Mouse (Mus musculus) kidney, adult 8-10 months (tissue): ENCODE results near the gene Cisd3.
"Not testable (repeated sequence)": the region's sequence is repeated elsewhere in the genome, so short reads cannot be mapped to it uniquely, and the experiment has no call there.

Source experiments
- DNase-seq, 2 experiments: peaks; one replicate each; pipeline ENCODE4 v3.0.0; 2022

Gene Cisd3

GRCm38 (mm10) chr11:97685613-97686321 lies at the start of gene Cisd3:
Gene Cisd3 (plus strand): TSS chr11:97685826.
- DNase-seq: peak; percentile 97 to 98

- DNase-seq: no peak
Observed at GRCm38 (mm10) chr11:97641668-97642067, 44.0 kb upstream of the Cisd3 start.

GRCm38 (mm10) chr11:97642746-97643145 lies 42.9 kb upstream of the Cisd3 start:
- DNase-seq: no peak

GRCm38 (mm10) chr11:97643380-97644055 lies 42.1 kb upstream of the Cisd3 start:
- no peak for DNase-seq

GRCm38 (mm10) chr11:97644834-97645233 lies 40.8 kb upstream of the Cisd3 start:
- peak; percentile 63 to 85 for DNase-seq

GRCm38 (mm10) chr11:97648541-97648940 lies 37.1 kb upstream of the Cisd3 start:
- DNase-seq: not testable (repeated sequence)

- no peak for DNase-seq
Observed at GRCm38 (mm10) chr11:97650341-97650740, 35.3 kb upstream of the Cisd3 start.

- DNase-seq: not testable (repeated sequence)
Observed at GRCm38 (mm10) chr11:97653376-97653775, 32.2 kb upstream of the Cisd3 start.

- no peak for DNase-seq
Observed at GRCm38 (mm10) chr11:97654210-97654609, 31.4 kb upstream of the Cisd3 start.

GRCm38 (mm10) chr11:97656269-97656971 lies 29.2 kb upstream of the Cisd3 start:
- no peak for DNase-seq

GRCm38 (mm10) chr11:97657184-97657945 lies 28.3 kb upstream of the Cisd3 start:
- DNase-seq: no peak

- not testable (repeated sequence) for DNase-seq
Observed at GRCm38 (mm10) chr11:97657967-97658366, 27.7 kb upstream of the Cisd3 start.

- DNase-seq: no peak
Observed at GRCm38 (mm10) chr11:97658751-97659266, 26.8 kb upstream of the Cisd3 start.

GRCm38 (mm10) chr11:97659267-97659989 lies 26.2 kb upstream of the Cisd3 start:
- no peak for DNase-seq

- peak; percentile 68 to 73 for DNase-seq
Observed at GRCm38 (mm10) chr11:97659990-97660714, 25.5 kb upstream of the Cisd3 start.

- DNase-seq: peak in 1 of 2 experiments; percentile 35
Observed at GRCm38 (mm10) chr11:97660734-97661647, 24.6 kb upstream of the Cisd3 start.

- DNase-seq: peak; percentile 90 to 92
Observed at GRCm38 (mm10) chr11:97661648-97662133, 23.9 kb upstream of the Cisd3 start.

GRCm38 (mm10) chr11:97662207-97662892 lies 23.3 kb upstream of the Cisd3 start:
- peak; percentile 73 to 75 for DNase-seq

GRCm38 (mm10) chr11:97662893-97663527 lies 22.6 kb upstream of the Cisd3 start, which contains the start of gene Mllt6:
Gene Mllt6 (plus strand): TSS chr11:97663414.
- peak; percentile 68 to 76 for DNase-seq
